Mouse (Mus musculus) embryonic fibroblast, embryonic 13.5 days (primary cell): ENCODE data around the gene Eomes. TPM values are rescaled to one million over a fixed set of nuclear protein-coding genes. Genes with fewer than 3 reads are reported as not detected.
A peak's percentile ranks its signal among the peaks of the same experiment; 100 is the strongest.

ENCODE experiments used
- H3K27ac ChIP-seq: 2 replicates; pipeline ENCODE4 v1.5.1; 2012; ENCODE audit warnings: low read length, control low read depth, inconsistent platforms; ENCODE audit not compliant: insufficient read depth
- H3K4me1 ChIP-seq: 2 replicates; pipeline ENCODE4 v1.6.1; 2011; ENCODE audit warnings: low read length; ENCODE audit not compliant: control insufficient read depth, insufficient read depth
- H3K4me3 ChIP-seq: 2 replicates; pipeline ENCODE4 v1.5.1; 2011; ENCODE audit warnings: mild to moderate bottlenecking, control low read depth, low read length; ENCODE audit not compliant: insufficient read depth
- CTCF ChIP-seq: IDR thresholded peaks from 2 replicates; pipeline ENCODE4 v1.5.1; 2011; ENCODE audit warnings: mild to moderate bottlenecking, control low read depth, low read length, moderate library complexity, borderline replicate concordance; ENCODE audit not compliant: insufficient read depth
- POLR2A ChIP-seq: IDR thresholded peaks from 2 replicates; pipeline ENCODE4 v1.6.1; 2011; ENCODE audit warnings: low read depth, mild to moderate bottlenecking, control low read depth, low read length, moderate library complexity
- polyA plus RNA-seq: library from polyadenylated mRNA; stranded (reverse); fragments of >200 nt; gene quantifications from 2 replicates; pipeline ENCODE4 v1.2.4, GENCODE M21; 2011; ENCODE audit warnings: low read depth; ENCODE audit not compliant: missing spikeins, insufficient read length

Eomes gene
- polyA plus RNA-seq = not detected in 2 replicates

GRCm38 (mm10) chr9:118477961-118478360 lies at the start of gene Eomes:
Gene Eomes (plus strand): TSS chr9:118478212.
- TF ChIP-seq CTCF = no peak
- TF ChIP-seq POLR2A = no peak
- H3K4me3 ChIP-seq = peak within 1 kb of the TSS; percentile 35
- no peaks in the 10 kb centered on the region; the same call in 1 of the 2 replicates for H3K4me1 ChIP-seq
- no peak within 1 kb of the TSS for H3K27ac ChIP-seq

- no peaks in the 10 kb centered on the region for H3K4me1 ChIP-seq
- H3K4me3 ChIP-seq = no peak overlapping the region
- no peak for TF ChIP-seq POLR2A
- no peak for TF ChIP-seq CTCF
- no peak overlapping the region for H3K27ac ChIP-seq
Observed at GRCm38 (mm10) chr9:118444809-118445208, 33.2 kb upstream of the Eomes start.

- no peaks in the 10 kb centered on the region for H3K4me1 ChIP-seq
- no peak overlapping the region for H3K4me3 ChIP-seq
- no peak overlapping the region for H3K27ac ChIP-seq
- no peak for TF ChIP-seq CTCF
- no peak for TF ChIP-seq POLR2A
Observed at GRCm38 (mm10) chr9:118449336-118449735, 28.7 kb upstream of the Eomes start.

GRCm38 (mm10) chr9:118453427-118453826 lies 24.6 kb upstream of the Eomes start:
- H3K27ac ChIP-seq = no peak overlapping the region
- no peaks in the 10 kb centered on the region for H3K4me1 ChIP-seq
- H3K4me3 ChIP-seq = peak overlapping the region; percentile 7; the same call in 1 of the 2 replicates
- TF ChIP-seq CTCF (no peak), POLR2A (no peak)

- Histone ChIP-seq H3K4me3 (no peak overlapping the region), H3K27ac (no peak overlapping the region), H3K4me1 (no peaks in the 10 kb centered on the region)
- TF ChIP-seq CTCF = no peak
- TF ChIP-seq POLR2A = no peak
Observed at GRCm38 (mm10) chr9:118455188-118455845, 22.7 kb upstream of the Eomes start.

GRCm38 (mm10) chr9:118456405-118456804 lies 21.6 kb upstream of the Eomes start:
- no peak overlapping the region for H3K4me3 ChIP-seq
- H3K4me1 ChIP-seq = no peaks in the 10 kb centered on the region
- H3K27ac ChIP-seq = no peak overlapping the region
- TF ChIP-seq POLR2A (no peak), CTCF (no peak)

- H3K4me1 ChIP-seq = no peaks in the 10 kb centered on the region
- H3K4me3 ChIP-seq = no peak overlapping the region
- TF ChIP-seq POLR2A = no peak
- TF ChIP-seq CTCF = no peak
- no peak overlapping the region for H3K27ac ChIP-seq
Observed at GRCm38 (mm10) chr9:118458039-118458438, 20.0 kb upstream of the Eomes start.

- H3K4me1 ChIP-seq = no peaks in the 10 kb centered on the region
- no peak for TF ChIP-seq POLR2A
- no peak for TF ChIP-seq CTCF
- H3K27ac ChIP-seq = no peak overlapping the region
- no peak overlapping the region for H3K4me3 ChIP-seq
Observed at GRCm38 (mm10) chr9:118464031-118464430, 14.0 kb upstream of the Eomes start.

- H3K4me3 ChIP-seq = no peak overlapping the region
- no peaks in the 10 kb centered on the region for H3K4me1 ChIP-seq
Observed at GRCm38 (mm10) chr9:118468301-118468700, 9.7 kb upstream of the Eomes start.

GRCm38 (mm10) chr9:118469272-118469671 lies 8.7 kb upstream of the Eomes start:
- TF ChIP-seq POLR2A = no peak
- no peak for TF ChIP-seq CTCF
- no peak overlapping the region for H3K4me3 ChIP-seq
- H3K4me1 ChIP-seq = no peaks in the 10 kb centered on the region
- H3K27ac ChIP-seq = no peak overlapping the region

More at GRCm38 (mm10) chr9:118468301-118468700, 9.7 kb upstream of the Eomes start:
- TF ChIP-seq CTCF = no peak
- TF ChIP-seq POLR2A = no peak
- H3K27ac ChIP-seq = no peak overlapping the region

GRCm38 (mm10) chr9:118471296-118471695 lies 6.7 kb upstream of the Eomes start:
- no peak overlapping the region for H3K27ac ChIP-seq
- no peak overlapping the region for H3K4me3 ChIP-seq
- no peaks in the 10 kb centered on the region for H3K4me1 ChIP-seq
- TF ChIP-seq CTCF (no peak), POLR2A (no peak)
